Mouse (Mus musculus): Measurements from ENCODE around the gene Ptgr1. TPM values are rescaled to one million over a fixed set of nuclear protein-coding genes. Genes with fewer than 3 reads are reported as not detected.

Gene Ptgr1
- polyA plus RNA-seq, 1 experiment from 2014 or later: 9.0 TPM

GRCm38 (mm10) chr4:59007016-59007415 is 20.1 kb upstream of the Ptgr1 start:
- no peak overlapping the region for H3K4me3 ChIP-seq
- H3K4me1 ChIP-seq (replicated peaks): peaks cover 54% of the 10 kb centered on the region
- H3K36me3 ChIP-seq: no peaks in the 10 kb centered on the region
- no peak for ATAC-seq (ENCODE audit: insufficient number of reproducible peaks, low FRiP score)
- no peak overlapping the region for H3K9ac ChIP-seq
- H3K27me3 ChIP-seq (replicated peaks): no peaks in the 10 kb centered on the region
- no peaks in the 10 kb centered on the region for H3K9me3 ChIP-seq (replicated peaks)
- 69% methylated on average over 6 of the region's 6 CpGs for WGBS
- no peak overlapping the region for H3K4me2 ChIP-seq
- no peak overlapping the region for H3K27ac ChIP-seq (ENCODE audit: poor library complexity, severe bottlenecking)

GRCm38 (mm10) chr4:59006211-59006610 is 19.3 kb upstream of the Ptgr1 start:
- H3K4me3 ChIP-seq: no peak overlapping the region
- H3K9ac ChIP-seq: no peak overlapping the region
- 57% methylated on average over 8 of the region's 8 CpGs for WGBS
- H3K27me3 ChIP-seq (replicated peaks): no peaks in the 10 kb centered on the region
- ATAC-seq (ENCODE audit: insufficient number of reproducible peaks, low FRiP score): no peak
- H3K9me3 ChIP-seq (replicated peaks): no peaks in the 10 kb centered on the region
- H3K4me2 ChIP-seq: no peak overlapping the region
- no peaks in the 10 kb centered on the region for H3K36me3 ChIP-seq
- H3K27ac ChIP-seq (ENCODE audit: poor library complexity, severe bottlenecking): no peak overlapping the region
- peaks cover 51% of the 10 kb centered on the region for H3K4me1 ChIP-seq (replicated peaks)

GRCm38 (mm10) chr4:59003806-59004200 is 16.9 kb upstream of the Ptgr1 start:
- Histone ChIP-seq H3K9ac (peak overlapping the region; percentile 95), H3K4me2 (peak overlapping the region; percentile 73), H3K27ac (ENCODE audit: poor library complexity, severe bottlenecking) (no peak overlapping the region), H3K9me3 (replicated peaks) (no peaks in the 10 kb centered on the region), H3K4me3 (peak overlapping the region; percentile 94), H3K27me3 (replicated peaks) (no peaks in the 10 kb centered on the region), H3K36me3 (no peaks in the 10 kb centered on the region), H3K4me1 (replicated peaks) (peaks cover 38% of the 10 kb centered on the region)
- ATAC-seq (ENCODE audit: insufficient number of reproducible peaks, low FRiP score): no peak
- 18% methylated on average over 7 of the region's 7 CpGs for WGBS

DNA sequence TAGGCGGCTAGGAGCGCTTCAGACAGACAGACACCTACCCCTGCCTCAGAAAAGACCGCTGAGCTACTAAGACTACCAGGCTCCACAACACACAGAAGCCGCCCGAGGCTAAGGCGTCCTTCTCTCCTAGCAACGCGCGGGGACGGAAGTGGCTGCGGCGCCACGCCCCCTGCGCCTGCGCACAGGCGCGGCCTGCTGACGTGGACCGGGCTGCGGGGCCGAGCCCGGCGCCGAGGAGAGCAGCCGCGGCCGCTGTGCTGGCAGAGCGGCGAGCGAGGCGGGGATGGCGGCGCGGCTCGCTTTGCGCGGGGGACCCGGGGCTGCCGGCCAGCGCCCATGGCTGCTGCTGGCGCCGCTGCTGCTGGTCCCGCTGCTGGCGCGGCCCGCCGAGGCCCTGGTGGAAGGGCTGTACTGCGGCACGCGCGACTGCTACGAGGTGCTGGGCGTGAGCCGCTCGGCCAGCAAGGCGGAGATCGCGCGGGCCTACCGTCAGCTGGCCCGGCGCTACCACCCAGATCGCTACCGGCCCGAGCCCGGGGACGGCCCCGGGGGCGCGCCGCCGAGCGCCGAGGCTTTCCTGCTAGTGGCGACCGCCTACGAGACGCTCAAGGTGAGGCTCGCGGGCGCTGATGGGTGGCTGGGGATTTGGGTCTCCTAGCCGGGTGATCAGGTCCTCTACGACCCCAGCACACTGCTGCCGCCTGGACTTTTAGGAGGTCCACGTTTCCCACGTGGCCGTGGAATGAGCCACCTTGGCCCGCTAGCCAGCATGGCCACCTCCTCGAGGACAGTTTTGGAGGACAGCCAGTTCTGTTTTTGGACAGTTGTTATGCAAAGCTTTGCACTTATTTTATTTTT is 16.3 kb upstream of the Ptgr1 start, which contains the start of gene Gm20503:
Gene Gm20503, plus strand, starts transcription at position 263 of the 858 bp plus-strand sequence.
- Histone ChIP-seq H3K4me3 (peak within 1 kb of the TSS; percentile 94), H3K27ac (ENCODE audit: poor library complexity, severe bottlenecking) (peak within 1 kb of the TSS; percentile 87), H3K4me2 (peak within 1 kb of the TSS; percentile 73), H3K9ac (peak within 1 kb of the TSS; percentile 95), H3K4me1 (replicated peaks) (peaks cover 38% of the 10 kb centered on the region), H3K9me3 (replicated peaks) (no peaks in the 10 kb centered on the region), H3K36me3 (no peaks in the 10 kb centered on the region), H3K27me3 (replicated peaks) (no peaks in the 10 kb centered on the region)
- peak; percentile 99 for ATAC-seq (ENCODE audit: insufficient number of reproducible peaks, low FRiP score)
- WGBS: under 1% methylated on average over 69 of the region's 89 CpGs

DNA sequence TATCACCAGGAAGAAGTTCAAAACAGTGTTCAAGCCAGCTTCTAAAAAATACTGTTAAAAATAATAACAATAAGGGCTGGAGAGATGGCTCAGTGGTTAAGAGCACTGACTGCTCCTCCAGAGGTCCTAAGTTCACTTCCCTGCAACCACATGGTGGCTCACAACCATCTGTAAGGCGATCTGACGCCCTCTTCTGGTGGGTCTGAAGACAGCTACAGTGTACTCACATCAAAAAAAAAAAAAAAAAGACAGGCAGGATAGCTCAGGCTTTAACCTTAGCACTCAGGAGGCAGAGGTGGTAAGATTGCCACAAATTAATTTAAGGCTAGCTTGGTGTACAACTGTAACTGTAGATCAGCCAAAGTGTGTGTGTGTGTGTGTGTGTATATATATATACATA is 13.7 kb upstream of the Ptgr1 start:
- Histone ChIP-seq H3K36me3 (no peaks in the 10 kb centered on the region), H3K27ac (ENCODE audit: poor library complexity, severe bottlenecking) (no peak overlapping the region), H3K4me1 (replicated peaks) (peaks cover 26% of the 10 kb centered on the region), H3K4me2 (no peak overlapping the region), H3K4me3 (no peak overlapping the region), H3K9me3 (replicated peaks) (no peaks in the 10 kb centered on the region), H3K27me3 (replicated peaks) (no peaks in the 10 kb centered on the region), H3K9ac (no peak overlapping the region)
- no peak for ATAC-seq (ENCODE audit: insufficient number of reproducible peaks, low FRiP score)
- 4% methylated on average over 2 of the region's 2 CpGs for WGBS

DNA sequence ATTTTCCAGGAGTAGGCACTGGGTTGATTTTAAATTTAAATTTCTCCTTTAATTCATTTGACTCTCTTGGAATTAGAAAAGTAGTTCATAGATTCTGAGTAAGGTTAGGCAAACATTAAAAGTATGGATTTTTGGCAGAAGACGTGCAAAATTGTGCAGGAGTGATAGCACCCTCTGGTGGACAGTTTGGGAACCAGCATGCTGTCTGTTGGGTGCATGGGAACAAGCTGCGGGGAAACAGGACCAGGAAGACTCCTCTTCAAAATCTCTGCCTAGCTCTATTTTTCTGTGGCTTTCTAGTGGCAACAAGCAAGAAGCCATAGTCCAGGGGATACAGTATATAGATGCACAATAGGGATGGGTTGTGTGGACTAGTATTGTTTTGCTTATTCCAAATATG is 12.8 kb upstream of the Ptgr1 start:
- H3K27me3 ChIP-seq (replicated peaks): no peaks in the 10 kb centered on the region
- no peak overlapping the region for H3K4me2 ChIP-seq
- H3K27ac ChIP-seq (ENCODE audit: poor library complexity, severe bottlenecking): no peak overlapping the region
- H3K9ac ChIP-seq: no peak overlapping the region
- 14% methylated on average over 2 of the region's 2 CpGs for WGBS
- H3K4me1 ChIP-seq (replicated peaks): peaks cover 21% of the 10 kb centered on the region
- H3K4me3 ChIP-seq: no peak overlapping the region
- no peaks in the 10 kb centered on the region for H3K9me3 ChIP-seq (replicated peaks)
- no peaks in the 10 kb centered on the region for H3K36me3 ChIP-seq
- no peak for ATAC-seq (ENCODE audit: insufficient number of reproducible peaks, low FRiP score)

GRCm38 (mm10) chr4:58998688-58999087 is 11.8 kb upstream of the Ptgr1 start:
- Histone ChIP-seq H3K9me3 (replicated peaks) (no peaks in the 10 kb centered on the region), H3K4me2 (no peak overlapping the region), H3K27ac (ENCODE audit: poor library complexity, severe bottlenecking) (no peak overlapping the region), H3K4me3 (no peak overlapping the region), H3K27me3 (replicated peaks) (0 out of 2 replicates have a peak, but pooled peaks cover 1% of the 10 kb centered on the region), H3K4me1 (replicated peaks) (peaks cover 11% of the 10 kb centered on the region), H3K9ac (no peak overlapping the region), H3K36me3 (no peaks in the 10 kb centered on the region)
- 63% methylated on average over 1 of the region's 1 CpGs for WGBS
- no peak for ATAC-seq (ENCODE audit: insufficient number of reproducible peaks, low FRiP score)

- Histone ChIP-seq H3K4me1 (replicated peaks) (peaks cover 10% of the 10 kb centered on the region), H3K9ac (no peak overlapping the region), H3K27me3 (replicated peaks) (peaks cover 5% of the 10 kb centered on the region; the same call in 1 of the 2 replicates), H3K9me3 (replicated peaks) (no peaks in the 10 kb centered on the region), H3K36me3 (no peaks in the 10 kb centered on the region), H3K4me3 (no peak overlapping the region), H3K4me2 (no peak overlapping the region), H3K27ac (ENCODE audit: poor library complexity, severe bottlenecking) (no peak overlapping the region)
- WGBS: 45% methylated on average over 5 of the region's 5 CpGs
- no peak for ATAC-seq (ENCODE audit: insufficient number of reproducible peaks, low FRiP score)
Measured at GRCm38 (mm10) chr4:58997081-58997480, 10.2 kb upstream of the Ptgr1 start.

GRCm38 (mm10) chr4:58995251-58995693 is 8.4 kb upstream of the Ptgr1 start:
- no peak overlapping the region for H3K27ac ChIP-seq (ENCODE audit: poor library complexity, severe bottlenecking)
- H3K4me1 ChIP-seq (replicated peaks): peaks cover 12% of the 10 kb centered on the region
- no peak overlapping the region for H3K4me3 ChIP-seq
- ATAC-seq (ENCODE audit: insufficient number of reproducible peaks, low FRiP score): no peak
- H3K9me3 ChIP-seq (replicated peaks): no peaks in the 10 kb centered on the region
- no peaks in the 10 kb centered on the region for H3K36me3 ChIP-seq
- WGBS: 46% methylated on average over 8 of the region's 8 CpGs
- peaks cover 10% of the 10 kb centered on the region for H3K27me3 ChIP-seq (replicated peaks)
- no peak overlapping the region for H3K9ac ChIP-seq
- H3K4me2 ChIP-seq: no peak overlapping the region

- ATAC-seq (ENCODE audit: insufficient number of reproducible peaks, low FRiP score): no peak
- H3K9me3 ChIP-seq (replicated peaks): no peaks in the 10 kb centered on the region
- no peaks in the 10 kb centered on the region for H3K36me3 ChIP-seq
- WGBS: 75% methylated on average over 4 of the region's 4 CpGs
- H3K27ac ChIP-seq (ENCODE audit: poor library complexity, severe bottlenecking): no peak within 1 kb of the TSS
- H3K4me3 ChIP-seq: no peak within 1 kb of the TSS
- H3K9ac ChIP-seq: no peak within 1 kb of the TSS
- peaks cover 12% of the 10 kb centered on the region for H3K4me1 ChIP-seq (replicated peaks)
- H3K4me2 ChIP-seq: no peak within 1 kb of the TSS
- H3K27me3 ChIP-seq (replicated peaks): peaks cover 10% of the 10 kb centered on the region
Measured at GRCm38 (mm10) chr4:58994762-58995161, 7.8 kb upstream of the Ptgr1 start, which contains the start of gene Dnajc25. Gene Dnajc25 (plus strand): TSS chr4:58995062.

DNA sequence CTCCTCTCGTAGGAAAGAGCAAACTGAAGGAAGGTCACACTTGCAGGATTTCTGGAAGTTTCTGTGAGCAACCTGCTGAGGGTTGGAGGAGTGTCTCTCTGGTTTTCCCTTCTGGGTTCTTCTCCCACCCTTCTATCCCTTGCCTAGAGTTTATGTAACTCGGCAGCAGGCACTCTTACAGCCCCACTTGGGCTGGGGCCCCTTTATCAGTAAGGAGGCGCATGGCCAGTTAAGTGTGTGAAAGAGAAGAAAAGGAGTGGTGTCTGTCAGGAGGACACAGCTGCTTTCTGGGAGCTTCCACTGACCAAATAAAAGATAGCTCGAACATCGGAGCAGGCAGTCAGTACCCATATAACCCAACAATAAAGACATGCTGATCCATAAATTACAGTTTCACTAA is 5.3 kb upstream of the Ptgr1 start:
- peaks cover 14% of the 10 kb centered on the region for H3K4me1 ChIP-seq (replicated peaks)
- peaks cover 20% of the 10 kb centered on the region for H3K27me3 ChIP-seq (replicated peaks)
- no peak overlapping the region for H3K4me3 ChIP-seq
- H3K9ac ChIP-seq: no peak overlapping the region
- no peaks in the 10 kb centered on the region for H3K36me3 ChIP-seq
- no peaks in the 10 kb centered on the region for H3K9me3 ChIP-seq (replicated peaks)
- ATAC-seq (ENCODE audit: insufficient number of reproducible peaks, low FRiP score): no peak
- no peak overlapping the region for H3K27ac ChIP-seq (ENCODE audit: poor library complexity, severe bottlenecking)
- no peak overlapping the region for H3K4me2 ChIP-seq
- WGBS: 36% methylated on average over 5 of the region's 5 CpGs

Measured in heart, embryonic 12.5 days (tissue).